Mouse (Mus musculus) heart, adult 11 months (tissue): ENCODE data around the gene Suz12.
"Not testable (repeated sequence)": the region's sequence is repeated elsewhere in the genome, so short reads cannot be mapped to it uniquely, and the experiment has no call there.

ENCODE experiments used
- DNase-seq: peaks from one replicate; pipeline ENCODE4 v3.0.0; 2022

The Suz12 gene

GRCm38 (mm10) chr11:79993356-79994270 lies 707 bp downstream of the Suz12 start:
- no peak for DNase-seq

GRCm38 (mm10) chr11:79994271-79994988 lies 1.5 kb downstream of the Suz12 start:
- DNase-seq = no peak

GRCm38 (mm10) chr11:80016533-80016932 lies 23.6 kb downstream of the Suz12 start:
- DNase-seq = not testable (repeated sequence)

GRCm38 (mm10) chr11:80019792-80020191 lies 26.9 kb downstream of the Suz12 start:
- DNase-seq = no peak

- DNase-seq = no peak
Observed at GRCm38 (mm10) chr11:80021306-80021705, 28.4 kb downstream of the Suz12 start.

GRCm38 (mm10) chr11:80037495-80037894 lies 44.6 kb downstream of the Suz12 start:
- DNase-seq = peak; percentile 75

- peak; percentile 88 for DNase-seq
Observed at GRCm38 (mm10) chr11:80042615-80043418, 49.9 kb downstream of the Suz12 start.

- peak; percentile 87 for DNase-seq
Observed at GRCm38 (mm10) chr11:80043419-80043817, 50.5 kb downstream of the Suz12 start.

- peak; percentile 88 for DNase-seq
Observed at GRCm38 (mm10) chr11:80046856-80047255, 54.0 kb downstream of the Suz12 start.

GRCm38 (mm10) chr11:80050088-80050487 lies 57.2 kb downstream of the Suz12 start:
- peak; percentile 92 for DNase-seq

GRCm38 (mm10) chr11:80052456-80052855 lies 59.5 kb downstream of the Suz12 start:
- DNase-seq = no peak

GRCm38 (mm10) chr11:80053171-80053570 lies 60.3 kb downstream of the Suz12 start:
- DNase-seq = no peak

GRCm38 (mm10) chr11:80054659-80055058 lies 61.8 kb downstream of the Suz12 start:
- no peak for DNase-seq

GRCm38 (mm10) chr11:80056141-80056540 lies 63.2 kb downstream of the Suz12 start:
- DNase-seq = peak; percentile 85

GRCm38 (mm10) chr11:80062159-80062558 lies 69.3 kb downstream of the Suz12 start:
- DNase-seq = peak; percentile 95

- DNase-seq = not testable (repeated sequence)
Observed at GRCm38 (mm10) chr11:80066373-80066772, 73.5 kb downstream of the Suz12 start.

GRCm38 (mm10) chr11:80067558-80067957 lies 74.7 kb downstream of the Suz12 start:
- DNase-seq = no peak

GRCm38 (mm10) chr11:80069815-80070214 lies 76.9 kb downstream of the Suz12 start:
- DNase-seq = peak; percentile 16

GRCm38 (mm10) chr11:80071039-80071438 lies 78.1 kb downstream of the Suz12 start:
- no peak for DNase-seq

- no peak for DNase-seq
Observed at GRCm38 (mm10) chr11:80072365-80072764, 79.5 kb downstream of the Suz12 start.

- DNase-seq = peak; percentile 48
Observed at GRCm38 (mm10) chr11:80075608-80076277, 82.8 kb downstream of the Suz12 start.

GRCm38 (mm10) chr11:80077784-80078545 lies 85.1 kb downstream of the Suz12 start:
- DNase-seq = peak; percentile 84
